ENCODE assay signal across 8 mouse cellular contexts in the genomic region with DNA sequence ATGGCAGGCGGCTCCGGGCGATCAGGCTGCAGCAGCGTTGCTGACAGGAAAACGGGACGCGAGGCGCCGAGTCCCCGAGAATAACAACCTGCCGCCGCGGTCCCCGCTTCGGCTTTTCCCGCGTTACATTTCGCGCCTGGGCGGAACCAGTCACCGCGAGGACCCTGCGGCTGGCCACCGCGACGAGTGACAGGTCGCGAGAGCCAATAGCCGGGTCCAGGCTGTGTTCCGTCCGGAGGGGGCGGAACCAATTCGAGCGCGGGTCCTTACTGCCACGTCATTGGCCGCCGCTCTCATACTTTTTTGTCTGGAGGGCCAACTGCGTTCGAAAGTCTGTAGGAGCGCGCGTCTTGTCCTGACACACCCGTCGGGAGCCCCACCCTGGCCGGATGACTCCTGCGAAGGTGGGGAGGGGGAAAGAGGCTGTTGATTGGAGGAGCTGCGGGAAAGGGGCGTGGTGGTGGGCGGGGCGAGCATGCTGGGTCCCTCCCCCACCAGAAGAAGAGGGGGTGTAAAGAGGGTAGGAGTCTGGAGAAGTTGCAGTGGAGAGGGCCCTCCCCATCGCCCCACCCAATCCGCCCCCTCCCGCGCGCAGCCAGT. TPM values are rescaled to one million over a fixed set of nuclear protein-coding genes. Genes with fewer than 3 reads are reported as not detected.
A peak's percentile ranks its signal among the peaks of the same experiment; 100 is the strongest.
DNase-seq lines count a peak whose midpoint lies in the region; ATAC-seq lines count a peak whose summit lies in the region.

Gene Zfp367, minus strand, starts transcription at position 120 of the 600 bp plus-strand sequence.

- intact Hi-C loops in gastrocnemius, postnatal 14 days (cut with DNase I; ENCODE audit: low total_unique reads): no loop called here
- intact Hi-C loops in left cerebral cortex, postnatal 10 days (cut with DNase I): no loop called here

- DNase-seq in adrenal gland, adult (ENCODE audit: inconsistent age in 2 of 2, low spot score in 1 of 2): peak; percentile 99
- peak; percentile 99 for DNase-seq in embryo, embryonic 10.5 days (ENCODE audit: low spot score)
- DNase-seq in gastrocnemius, postnatal 14 days: peak; percentile 97
- DNase-seq in left cerebral cortex, postnatal 10 days (ENCODE audit: extremely low spot score in 1 of 2, low spot score in 2 of 2): peak; percentile 96 to 99
- peak; percentile 97 for DNase-seq in right cerebral cortex, postnatal 25 days
- DNase-seq in urinary bladder, postnatal 4 days (ENCODE audit: low spot score in 2 of 2): peak; percentile 98 to 99

- ATAC-seq in inflammation-experienced regulatory T-cells, adult 6 months: peak; percentile 88
- peak; percentile 92 for ATAC-seq in megakaryocyte-erythroid progenitor cell, adult 5-6 weeks (replicated peaks; ENCODE audit: low FRiP score, low TSS enrichment, poor library complexity, severe bottlenecking)

RNA-seq across cellular contexts. Expression of gene Zfp367, which starts in this region (rescaled TPM):
- total RNA-seq in gastrocnemius, postnatal 14 days (2021): 10 to 100 TPM; 10.9 to 12.9 TPM
- polyA plus RNA-seq in inflammation-experienced regulatory T-cells, adult 6 months (2017; shearing (Covaris generic)): 10 to 100 TPM; 11.3 to 16.4 (median 12.4) TPM
- total RNA-seq in left cerebral cortex, postnatal 10 days (2021): 10 to 100 TPM in 1 of 2 experiments, 1 to 10 TPM in 1; 9.9 to 10.1 TPM
- 30.2 and 40.8 TPM in 2 replicates for total RNA-seq in megakaryocyte-erythroid progenitor cell, adult 5-6 weeks (2014; fragmentation: Nextera tagmentation)
- total RNA-seq in megakaryocyte-erythroid progenitor cell, adult 5-6 weeks (2017): 55.3 and 62.6 TPM in 2 replicates

Comparison
In these comparisons a context has a peak if more than half of its experiments do, and no peak if none do; other contexts are left out.
1. Peak in every context shown above with its lines: DNase-seq and ATAC-seq.